Mouse (Mus musculus) small intestine, adult 2 months (tissue): Measurements from ENCODE around the gene Mrps12. TPM values are rescaled to one million over a fixed set of nuclear protein-coding genes. Genes with fewer than 3 reads are reported as not detected.

ENCODE experiments used
- H3K27ac ChIP-seq: fragments of 200-500 bp; 2 replicates; pipeline ENCODE4 v1.5.1; 2012; ENCODE audit warnings: low read depth, low read length, control low read depth, inconsistent platforms; ENCODE audit not compliant: insufficient read depth
- H3K27me3 ChIP-seq: fragments of 200-500 bp; 2 replicates; pipeline ENCODE4 v1.6.1; 2012; ENCODE audit warnings: mild to moderate bottlenecking, moderate library complexity, low read length, inconsistent platforms; ENCODE audit not compliant: control insufficient read depth, insufficient read depth
- H3K36me3 ChIP-seq: fragments of 200-500 bp; 2 replicates; pipeline ENCODE4 v1.6.1; 2012; ENCODE audit warnings: mild to moderate bottlenecking, low read length, control low read depth, inconsistent platforms; ENCODE audit not compliant: control insufficient read depth, insufficient read depth
- H3K4me1 ChIP-seq: fragments of 200-500 bp; 2 replicates; pipeline ENCODE4 v1.6.1; 2012; ENCODE audit warnings: low read length, inconsistent platforms, mixed read lengths; ENCODE audit not compliant: control insufficient read depth, insufficient read depth, insufficient read length
- H3K4me3 ChIP-seq: fragments of 200-500 bp; 2 replicates; pipeline ENCODE4 v1.5.1; 2012; ENCODE audit warnings: low read depth, mild to moderate bottlenecking, control low read depth, inconsistent platforms, low read length, moderate library complexity
- CTCF ChIP-seq: fragments of 200-500 bp; IDR thresholded peaks from 2 replicates; pipeline ENCODE4 v1.5.1; 2012; ENCODE audit warnings: low read depth, mild to moderate bottlenecking, control low read depth, inconsistent platforms, low read length, moderate library complexity, mixed read lengths; ENCODE audit not compliant: insufficient replicate concordance, insufficient read length; ENCODE audit errors: extremely low read depth
- POLR2A ChIP-seq: fragments of 200-500 bp; IDR thresholded peaks from 2 replicates; pipeline ENCODE4 v1.6.1; 2012; ENCODE audit warnings: low read depth, mild to moderate bottlenecking, control low read depth, inconsistent platforms, low read length, moderate library complexity
- WGBS: fragments of 180-500 bp; shearing (Covaris S2); methylation state at CpG from one replicate; pipeline ENCODE4 v1.1.7; 2018; 5-methylcytosine and 5-hydroxymethylcytosine counted together
- polyA plus RNA-seq: library from polyadenylated mRNA; depleted of rRNA; stranded (reverse); fragments of >200 nt; gene quantifications from 2 replicates; pipeline ENCODE4 v1.2.3, GENCODE M21; 2012

The Mrps12 gene
- polyA plus RNA-seq, 1 experiment = 64.5 TPM

DNA sequence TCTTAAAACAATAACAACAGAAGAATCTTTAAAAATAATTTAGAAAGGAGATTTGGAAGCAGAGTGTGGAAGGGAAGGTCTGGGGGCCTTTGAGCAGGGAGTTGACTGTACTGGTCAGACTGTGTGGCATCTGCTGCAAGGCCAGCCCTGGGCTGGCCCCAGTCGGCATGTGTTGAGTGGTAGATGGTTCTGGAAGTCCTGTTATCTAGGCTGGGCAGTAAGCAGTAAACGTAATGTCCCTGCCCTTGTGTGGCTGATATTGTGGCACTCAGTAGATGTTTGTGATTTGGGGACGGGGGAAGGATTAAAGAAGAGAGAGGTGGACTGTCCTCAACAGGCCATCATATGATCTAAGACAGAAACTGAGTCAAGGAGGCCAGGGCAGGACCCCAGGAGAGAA lies 28.7 kb upstream of the Mrps12 start:
- Histone ChIP-seq H3K4me3 (no peak overlapping the region), H3K27me3 (no peaks in the 10 kb centered on the region), H3K36me3 (peaks cover 2% of the 10 kb centered on the region; the same call in 1 of the 2 replicates), H3K27ac (no peak overlapping the region), H3K4me1 (peaks cover 11% of the 10 kb centered on the region; the same call in 1 of the 2 replicates)
- TF ChIP-seq POLR2A = no peak
- TF ChIP-seq CTCF = no peak
- 86% methylated on average over 3 of the region's 3 CpGs for WGBS

DNA sequence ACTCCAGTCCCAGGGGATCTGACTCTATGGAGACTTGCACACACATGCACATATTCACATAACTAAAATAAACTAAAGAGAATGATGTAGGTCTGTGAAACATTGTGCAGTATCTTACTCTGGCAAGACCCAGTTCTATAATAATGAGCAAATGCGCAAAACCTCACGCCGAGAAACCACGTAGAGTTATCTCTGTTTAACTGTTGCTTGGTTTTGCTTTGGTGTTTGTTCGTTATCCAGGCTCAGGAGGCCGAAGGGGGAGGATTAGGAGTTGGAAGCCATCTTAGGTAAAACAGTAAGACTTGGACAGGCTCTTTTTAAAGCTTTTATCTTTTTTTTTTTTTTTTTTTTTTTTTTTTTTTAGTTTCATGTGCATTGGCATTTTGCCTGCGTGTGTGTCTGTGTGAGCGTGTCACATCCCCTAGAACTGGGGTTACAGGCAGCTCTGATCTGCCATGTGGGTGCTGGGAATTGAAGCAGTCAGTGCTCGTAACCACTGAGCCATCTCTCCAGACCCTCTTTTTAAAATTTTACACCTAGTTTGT lies 27.9 kb upstream of the Mrps12 start:
- TF ChIP-seq CTCF = no peak
- no peak for TF ChIP-seq POLR2A
- Histone ChIP-seq H3K27ac (no peak overlapping the region), H3K4me1 (peaks cover 17% of the 10 kb centered on the region; the same call in 1 of the 2 replicates), H3K36me3 (peaks cover 2% of the 10 kb centered on the region; the same call in 1 of the 2 replicates), H3K27me3 (no peaks in the 10 kb centered on the region), H3K4me3 (no peak overlapping the region)
- 93% methylated on average over 9 of the region's 9 CpGs for WGBS

- Histone ChIP-seq H3K36me3 (peaks cover 5% of the 10 kb centered on the region), H3K4me1 (peaks cover 17% of the 10 kb centered on the region; the same call in 1 of the 2 replicates), H3K4me3 (peak within 1 kb of the TSS; percentile 92), H3K27ac (no peak within 1 kb of the TSS), H3K27me3 (no peaks in the 10 kb centered on the region)
- no peak for TF ChIP-seq CTCF
- no peak for TF ChIP-seq POLR2A
- WGBS = 67% methylated on average over 7 of the region's 7 CpGs
Observed at GRCm38 (mm10) chr7:28767462-28767965, 25.9 kb upstream of the Mrps12 start, which contains the start of gene Nfkbib. Gene Nfkbib, minus strand, starts transcription at chr7:28767512.

DNA sequence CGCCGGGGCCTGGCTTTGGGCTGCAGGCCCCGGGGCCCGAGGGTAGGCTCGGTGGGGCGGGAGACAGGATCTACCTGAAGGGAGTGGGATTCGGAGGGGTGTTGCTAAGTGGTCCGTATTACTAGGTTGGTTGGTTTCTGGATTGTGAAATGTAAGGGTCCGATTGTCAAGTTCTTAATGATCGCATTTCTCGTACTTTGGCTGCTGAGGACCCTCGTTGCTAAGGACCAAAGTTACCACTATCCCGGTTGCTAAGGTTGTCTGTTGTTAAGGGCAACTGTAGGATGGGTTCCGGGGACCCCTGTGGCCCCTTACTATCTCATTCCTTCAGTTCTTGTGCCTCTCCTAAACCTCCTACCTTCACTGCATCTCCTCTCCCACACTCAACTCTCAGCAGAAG lies 25.3 kb upstream of the Mrps12 start:
- WGBS = 2% methylated on average over 14 of the region's 14 CpGs

GRCm38 (mm10) chr7:28766173-28766879 lies 24.7 kb upstream of the Mrps12 start, which contains the start of gene Sirt2:
Gene Sirt2, plus strand, starts transcription at chr7:28766735.
- Histone ChIP-seq H3K27ac (peak within 1 kb of the TSS; percentile 18; the same call in 1 of the 2 replicates), H3K36me3 (peaks cover 14% of the 10 kb centered on the region), H3K4me1 (peaks cover 19% of the 10 kb centered on the region), H3K27me3 (no peaks in the 10 kb centered on the region), H3K4me3 (peak within 1 kb of the TSS; percentile 92)
- WGBS = under 1% methylated on average over 45 of the region's 45 CpGs
- TF ChIP-seq POLR2A = peak; percentile 67
- TF ChIP-seq CTCF = no peak

More for the DNA sequence above, 25.3 kb upstream of the Mrps12 start:
- Histone ChIP-seq H3K4me3 (peak overlapping the region; percentile 65), H3K27ac (no peak overlapping the region), H3K36me3 (peaks cover 8% of the 10 kb centered on the region), H3K27me3 (no peaks in the 10 kb centered on the region), H3K4me1 (peaks cover 17% of the 10 kb centered on the region; the same call in 1 of the 2 replicates)
- TF ChIP-seq CTCF (no peak), POLR2A (no peak)

DNA sequence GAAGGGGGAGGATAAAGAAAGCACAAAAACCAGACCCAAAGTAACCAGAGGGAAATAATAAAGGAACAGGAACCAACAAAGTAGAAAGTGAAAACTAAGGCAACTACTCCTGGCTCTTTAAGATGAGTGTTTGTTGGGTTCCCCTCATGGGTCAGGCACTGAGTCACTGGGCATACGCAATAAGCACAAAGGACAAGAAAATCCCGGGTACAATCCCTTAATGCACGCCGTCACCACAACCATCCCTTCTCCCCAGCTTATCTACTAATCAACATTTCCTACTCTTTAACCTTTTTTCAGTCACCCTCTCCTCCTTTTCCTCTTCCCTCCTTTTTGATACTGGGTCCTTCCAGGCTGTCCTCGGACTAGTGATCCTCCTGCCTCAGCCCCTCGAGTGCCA lies 23.6 kb upstream of the Mrps12 start:
- 62% methylated on average over 6 of the region's 6 CpGs for WGBS
- Histone ChIP-seq H3K27ac (no peak overlapping the region), H3K27me3 (no peaks in the 10 kb centered on the region), H3K4me1 (peaks cover 19% of the 10 kb centered on the region), H3K36me3 (peaks cover 24% of the 10 kb centered on the region), H3K4me3 (peak overlapping the region; percentile 92; the same call in 1 of the 2 replicates)
- TF ChIP-seq POLR2A = no peak
- TF ChIP-seq CTCF = no peak

- WGBS = 76% methylated on average over 9 of the region's 9 CpGs
Observed at GRCm38 (mm10) chr7:28761907-28762306, 20.3 kb upstream of the Mrps12 start.

More at GRCm38 (mm10) chr7:28761907-28762306, 20.3 kb upstream of the Mrps12 start:
- H3K27ac ChIP-seq = no peak overlapping the region
- H3K4me3 ChIP-seq = no peak overlapping the region
- TF ChIP-seq CTCF = no peak
- TF ChIP-seq POLR2A = no peak
- peaks cover 12% of the 10 kb centered on the region for H3K4me1 ChIP-seq
- peaks cover 43% of the 10 kb centered on the region for H3K36me3 ChIP-seq
- H3K27me3 ChIP-seq = no peaks in the 10 kb centered on the region
